Mouse (Mus musculus): Measurements from ENCODE around the gene Dbp.

Dbp gene

GRCm38 (mm10) chr7:45713396-45713795 is 8.5 kb downstream of the Dbp start:
- no peak for DNase-seq

GRCm38 (mm10) chr7:45713881-45714520 is 9.1 kb downstream of the Dbp start:
- no peak for DNase-seq

GRCm38 (mm10) chr7:45714630-45715089 is 9.8 kb downstream of the Dbp start:
- DNase-seq, result peak; percentile 69

- DNase-seq, result peak; percentile 99
These were observed 10.3 kb downstream of the Dbp start, which contains the start of gene Rpl18 for GRCm38 (mm10) chr7:45715090-45715708. Gene Rpl18, plus strand, starts transcription at chr7:45715457.

GRCm38 (mm10) chr7:45715741-45716459 is 11.0 kb downstream of the Dbp start:
- DNase-seq, result no peak

GRCm38 (mm10) chr7:45716460-45716857 is 11.6 kb downstream of the Dbp start:
- no peak for DNase-seq

GRCm38 (mm10) chr7:45716952-45717917 is 12.3 kb downstream of the Dbp start:
- no peak for DNase-seq

GRCm38 (mm10) chr7:45717918-45718297 is 13.0 kb downstream of the Dbp start, which contains the start of gene Sphk2:
Gene Sphk2, minus strand, starts transcription at chr7:45718002.
- DNase-seq, result peak; percentile 99

- DNase-seq, result no peak
These were observed 13.4 kb downstream of the Dbp start for GRCm38 (mm10) chr7:45718331-45718730.

GRCm38 (mm10) chr7:45719180-45719579 is 14.3 kb downstream of the Dbp start:
- DNase-seq, result no peak

GRCm38 (mm10) chr7:45719738-45720412 is 15.0 kb downstream of the Dbp start:
- DNase-seq, result no peak

- DNase-seq, result no peak
These were observed 15.7 kb downstream of the Dbp start, which contains the start of gene Fam83e for GRCm38 (mm10) chr7:45720413-45721233. Gene Fam83e, plus strand, starts transcription at chr7:45721212.

GRCm38 (mm10) chr7:45721234-45721571 is 16.3 kb downstream of the Dbp start:
- no peak for DNase-seq

GRCm38 (mm10) chr7:45721642-45722347 is 16.9 kb downstream of the Dbp start:
- DNase-seq, result no peak

- no peak for DNase-seq
These were observed 17.4 kb downstream of the Dbp start for GRCm38 (mm10) chr7:45722348-45722713.

- DNase-seq, result no peak
These were observed 18.4 kb downstream of the Dbp start for GRCm38 (mm10) chr7:45723301-45723700.

- DNase-seq, result no peak
These were observed 18.9 kb downstream of the Dbp start for GRCm38 (mm10) chr7:45723781-45724180.

- DNase-seq, result no peak
These were observed 20.3 kb downstream of the Dbp start for GRCm38 (mm10) chr7:45725151-45725550.

GRCm38 (mm10) chr7:45725713-45726112 is 20.8 kb downstream of the Dbp start, which contains the start of gene Spaca4:
Gene Spaca4, minus strand, starts transcription at chr7:45725813.
- DNase-seq, result no peak

- DNase-seq, result no peak
These were observed 21.5 kb downstream of the Dbp start for GRCm38 (mm10) chr7:45726419-45726818.
